Mouse (Mus musculus): ENCODE measurements around the gene Med27. TPM values are rescaled to one million over a fixed set of nuclear protein-coding genes. Genes with fewer than 3 reads are reported as not detected.
A peak's percentile ranks its signal among the peaks of the same experiment; 100 is the strongest.

Gene Med27
- polyA plus RNA-seq (2015; fragmentation: Nextera tagmentation; extraction: Ambion mirVana): 78.6 and 80.2 TPM in 2 replicates

DNA sequence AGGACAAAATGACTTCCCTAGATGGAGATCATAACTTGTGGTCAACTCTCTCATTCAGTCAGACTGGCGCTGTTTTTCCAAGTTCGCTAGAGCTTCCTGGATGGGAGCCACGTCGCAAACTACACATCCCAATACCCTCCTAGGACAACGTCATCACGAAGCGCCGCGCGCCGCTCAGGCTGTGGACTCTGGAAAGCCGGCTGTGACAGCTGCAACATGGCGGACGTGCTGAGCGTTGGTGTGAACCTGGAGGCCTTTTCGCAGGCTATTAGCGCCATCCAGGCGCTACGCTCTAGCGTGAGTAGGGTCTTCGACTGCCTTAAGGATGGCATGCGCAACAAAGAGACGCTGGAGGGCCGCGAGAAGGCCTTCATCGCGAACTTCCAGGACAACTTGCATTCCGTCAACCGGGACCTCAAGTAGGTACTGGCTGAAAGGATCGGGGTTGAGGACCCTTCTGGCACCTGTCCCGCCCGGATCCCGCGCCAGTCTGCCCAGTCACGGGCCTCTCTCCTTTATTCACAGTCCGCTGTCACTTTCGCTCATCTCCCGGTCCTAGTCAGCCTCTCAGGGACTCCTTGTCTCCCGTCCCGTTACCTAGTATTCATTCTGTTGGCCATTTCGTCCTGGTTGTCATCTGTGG is at the start of gene Med27:
Gene Med27 (plus strand): TSS at position 191 of the 643 bp plus-strand sequence.
- peaks cover 18% of the 10 kb centered on the region for H3K36me3 ChIP-seq (replicated peaks)
- no peaks in the 10 kb centered on the region for H3K27me3 ChIP-seq (replicated peaks)
- H3K9ac ChIP-seq: peak within 1 kb of the TSS; percentile 75
- under 1% methylated on average over 41 of the region's 41 CpGs for WGBS
- H3K4me3 ChIP-seq: peak within 1 kb of the TSS; percentile 82
- peak; percentile 96 for ATAC-seq (replicated peaks)
- H3K9me3 ChIP-seq: no peaks in the 10 kb centered on the region
- H3K4me1 ChIP-seq: peaks cover 22% of the 10 kb centered on the region
- H3K27ac ChIP-seq: peak within 1 kb of the TSS; percentile 76
- peak within 1 kb of the TSS; percentile 96 for H3K4me2 ChIP-seq

GRCm38 (mm10) chr2:29309966-29310365 is 36.7 kb upstream of the Med27 start:
- no peak overlapping the region for H3K4me2 ChIP-seq
- no peak overlapping the region for H3K27ac ChIP-seq
- no peaks in the 10 kb centered on the region for H3K4me1 ChIP-seq
- H3K36me3 ChIP-seq (replicated peaks): no peaks in the 10 kb centered on the region
- no peak overlapping the region for H3K9ac ChIP-seq
- H3K4me3 ChIP-seq: no peak overlapping the region
- no peaks in the 10 kb centered on the region for H3K27me3 ChIP-seq (replicated peaks)
- WGBS: 54% methylated on average over 7 of the region's 7 CpGs
- 0 out of 2 replicates have a peak, but pooled peaks cover 4% of the 10 kb centered on the region for H3K9me3 ChIP-seq
- no peak for ATAC-seq (replicated peaks)

GRCm38 (mm10) chr2:29312058-29312457 is 34.6 kb upstream of the Med27 start:
- no peak overlapping the region for H3K9ac ChIP-seq
- ATAC-seq (replicated peaks): no peak
- no peaks in the 10 kb centered on the region for H3K4me1 ChIP-seq
- H3K36me3 ChIP-seq (replicated peaks): no peaks in the 10 kb centered on the region
- no peak overlapping the region for H3K27ac ChIP-seq
- H3K4me3 ChIP-seq: no peak overlapping the region
- 78% methylated on average over 5 of the region's 5 CpGs for WGBS
- H3K9me3 ChIP-seq: 0 out of 2 replicates have a peak, but pooled peaks cover 4% of the 10 kb centered on the region
- no peak overlapping the region for H3K4me2 ChIP-seq
- no peaks in the 10 kb centered on the region for H3K27me3 ChIP-seq (replicated peaks)

DNA sequence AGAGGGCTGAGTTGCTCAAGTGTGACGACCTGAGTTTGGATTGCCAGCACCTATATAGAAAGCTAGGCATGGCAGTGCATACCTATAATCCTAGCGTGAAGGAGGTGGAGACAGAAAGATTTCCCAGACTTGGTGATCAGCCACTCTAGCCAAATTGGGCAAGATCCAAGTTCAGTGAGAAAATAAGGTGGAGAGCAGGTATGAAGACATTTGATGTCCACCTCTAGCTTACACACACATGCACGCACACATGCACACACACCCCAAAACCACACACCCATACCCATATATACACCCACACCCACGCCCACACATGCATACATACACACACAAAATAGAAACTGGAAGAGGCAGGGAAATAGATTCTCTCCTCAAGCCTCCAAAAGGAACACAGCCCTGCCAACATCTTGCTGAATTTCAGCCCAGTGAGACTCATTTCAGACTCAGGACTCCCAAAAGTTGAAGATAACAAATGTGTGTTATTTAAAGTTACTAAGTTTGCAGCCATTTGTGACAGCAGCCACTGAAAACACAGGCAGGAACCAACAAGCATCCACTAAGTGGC is 28.6 kb upstream of the Med27 start:
- Histone ChIP-seq H3K27ac (no peak overlapping the region), H3K4me3 (no peak overlapping the region), H3K9ac (no peak overlapping the region), H3K27me3 (replicated peaks) (no peaks in the 10 kb centered on the region), H3K9me3 (no peaks in the 10 kb centered on the region), H3K36me3 (replicated peaks) (no peaks in the 10 kb centered on the region), H3K4me2 (no peak overlapping the region), H3K4me1 (0 out of 2 replicates have a peak, but pooled peaks cover 3% of the 10 kb centered on the region)
- WGBS: 76% methylated on average over 4 of the region's 4 CpGs
- ATAC-seq (replicated peaks): no peak

GRCm38 (mm10) chr2:29318596-29318995 is 28.0 kb upstream of the Med27 start:
- Histone ChIP-seq H3K4me1 (0 out of 2 replicates have a peak, but pooled peaks cover 3% of the 10 kb centered on the region), H3K27ac (no peak overlapping the region), H3K4me3 (no peak overlapping the region), H3K9me3 (no peaks in the 10 kb centered on the region), H3K9ac (no peak overlapping the region), H3K27me3 (replicated peaks) (no peaks in the 10 kb centered on the region), H3K4me2 (no peak overlapping the region), H3K36me3 (replicated peaks) (no peaks in the 10 kb centered on the region)
- no peak for ATAC-seq (replicated peaks)
- WGBS: 89% methylated on average over 3 of the region's 3 CpGs

DNA sequence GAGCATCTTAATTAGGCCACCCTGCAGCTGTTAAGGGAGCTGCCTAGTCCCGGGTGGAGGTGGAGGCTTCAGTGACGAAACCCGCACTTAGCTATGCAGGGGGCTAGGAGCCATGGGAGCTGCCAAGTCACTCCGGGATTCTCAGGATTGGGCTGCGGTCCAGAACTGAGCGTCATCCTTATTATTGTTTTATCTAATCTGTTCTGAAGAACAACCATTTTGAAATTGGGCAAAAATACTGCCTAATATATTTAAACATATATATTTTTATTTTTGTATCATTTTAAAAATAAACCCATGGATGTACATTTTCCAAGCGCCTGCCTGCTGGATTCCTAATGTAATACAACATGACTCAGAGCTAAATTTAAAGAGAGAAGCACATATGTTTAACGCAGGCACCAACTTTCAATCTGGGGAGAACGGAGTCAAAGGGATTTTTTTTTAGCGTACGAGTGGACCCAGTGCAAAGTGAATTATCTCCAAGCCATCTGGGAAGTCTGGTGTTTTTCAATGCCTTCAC is 26.3 kb upstream of the Med27 start:
- H3K4me2 ChIP-seq: no peak overlapping the region
- no peak overlapping the region for H3K27ac ChIP-seq
- no peaks in the 10 kb centered on the region for H3K36me3 ChIP-seq (replicated peaks)
- no peak overlapping the region for H3K4me3 ChIP-seq
- no peaks in the 10 kb centered on the region for H3K27me3 ChIP-seq (replicated peaks)
- 43% methylated on average over 11 of the region's 11 CpGs for WGBS
- H3K9ac ChIP-seq: no peak overlapping the region
- no peaks in the 10 kb centered on the region for H3K9me3 ChIP-seq
- 0 out of 2 replicates have a peak, but pooled peaks cover 3% of the 10 kb centered on the region for H3K4me1 ChIP-seq
- ATAC-seq (replicated peaks): no peak

GRCm38 (mm10) chr2:29320780-29321179 is 25.8 kb upstream of the Med27 start:
- 63% methylated on average over 6 of the region's 6 CpGs for WGBS
- ATAC-seq (replicated peaks): no peak
- no peaks in the 10 kb centered on the region for H3K27me3 ChIP-seq (replicated peaks)
- H3K4me1 ChIP-seq: 0 out of 2 replicates have a peak, but pooled peaks cover 3% of the 10 kb centered on the region
- no peak overlapping the region for H3K9ac ChIP-seq
- no peak overlapping the region for H3K27ac ChIP-seq
- no peaks in the 10 kb centered on the region for H3K9me3 ChIP-seq
- H3K4me2 ChIP-seq: no peak overlapping the region
- no peaks in the 10 kb centered on the region for H3K36me3 ChIP-seq (replicated peaks)
- no peak overlapping the region for H3K4me3 ChIP-seq

- H3K4me3 ChIP-seq: no peak overlapping the region
- H3K27ac ChIP-seq: no peak overlapping the region
- H3K27me3 ChIP-seq (replicated peaks): no peaks in the 10 kb centered on the region
- no peak overlapping the region for H3K4me2 ChIP-seq
- no peak overlapping the region for H3K9ac ChIP-seq
- H3K9me3 ChIP-seq: no peaks in the 10 kb centered on the region
- 0 out of 2 replicates have a peak, but pooled peaks cover 3% of the 10 kb centered on the region for H3K4me1 ChIP-seq
- no peaks in the 10 kb centered on the region for H3K36me3 ChIP-seq (replicated peaks)
- WGBS: 82% methylated on average over 2 of the region's 2 CpGs
- no peak for ATAC-seq (replicated peaks)
Measured at GRCm38 (mm10) chr2:29324456-29324855, 22.2 kb upstream of the Med27 start.

- H3K36me3 ChIP-seq (replicated peaks): no peaks in the 10 kb centered on the region
- no peaks in the 10 kb centered on the region for H3K27me3 ChIP-seq (replicated peaks)
- no peak overlapping the region for H3K4me3 ChIP-seq
- H3K9ac ChIP-seq: no peak overlapping the region
- ATAC-seq (replicated peaks): no peak
- H3K4me1 ChIP-seq: no peaks in the 10 kb centered on the region
- no peak overlapping the region for H3K4me2 ChIP-seq
- 96% methylated on average over 1 of the region's 1 CpGs for WGBS
- no peak overlapping the region for H3K27ac ChIP-seq
- no peaks in the 10 kb centered on the region for H3K9me3 ChIP-seq
Measured at GRCm38 (mm10) chr2:29330471-29330870, 16.1 kb upstream of the Med27 start.

DNA sequence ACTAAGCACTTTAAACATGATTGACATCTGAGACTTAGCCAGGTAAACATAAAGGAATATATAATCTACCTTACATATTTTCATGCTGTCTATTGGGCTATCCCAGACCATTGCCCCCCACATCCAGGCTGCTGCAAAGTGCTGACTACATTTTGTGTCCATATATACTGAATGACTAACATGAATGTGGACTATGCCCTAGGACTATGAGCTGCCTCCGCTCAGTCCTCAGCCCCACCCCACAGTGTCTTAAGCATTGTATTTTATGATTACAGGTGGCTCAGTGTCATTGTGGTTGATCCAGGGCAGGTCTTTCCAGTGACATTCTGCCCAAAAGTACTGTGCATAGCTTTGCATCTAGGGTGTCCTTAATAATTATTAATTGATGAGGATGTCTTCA is 8.2 kb upstream of the Med27 start:
- Histone ChIP-seq H3K4me2 (no peak overlapping the region), H3K9me3 (no peaks in the 10 kb centered on the region), H3K4me1 (no peaks in the 10 kb centered on the region), H3K27ac (no peak overlapping the region), H3K9ac (no peak overlapping the region), H3K27me3 (replicated peaks) (no peaks in the 10 kb centered on the region), H3K4me3 (no peak overlapping the region), H3K36me3 (replicated peaks) (no peaks in the 10 kb centered on the region)
- no peak for ATAC-seq (replicated peaks)
- WGBS: 94% methylated on average over 1 of the region's 1 CpGs

- ATAC-seq (replicated peaks): no peak
- H3K9me3 ChIP-seq: no peaks in the 10 kb centered on the region
- 49% methylated on average over 9 of the region's 9 CpGs for WGBS
- H3K9ac ChIP-seq: no peak overlapping the region
- no peaks in the 10 kb centered on the region for H3K36me3 ChIP-seq (replicated peaks)
- H3K27ac ChIP-seq: no peak overlapping the region
- H3K4me3 ChIP-seq: no peak overlapping the region
- H3K27me3 ChIP-seq (replicated peaks): no peaks in the 10 kb centered on the region
- H3K4me1 ChIP-seq: no peaks in the 10 kb centered on the region
- no peak overlapping the region for H3K4me2 ChIP-seq
Measured at GRCm38 (mm10) chr2:29358696-29359375, 12.2 kb downstream of the Med27 start.

GRCm38 (mm10) chr2:29360956-29361355 is 14.3 kb downstream of the Med27 start:
- no peaks in the 10 kb centered on the region for H3K27me3 ChIP-seq (replicated peaks)
- no peaks in the 10 kb centered on the region for H3K36me3 ChIP-seq (replicated peaks)
- ATAC-seq (replicated peaks): no peak
- H3K4me2 ChIP-seq: no peak overlapping the region
- no peak overlapping the region for H3K4me3 ChIP-seq
- 86% methylated on average over 3 of the region's 3 CpGs for WGBS
- H3K9me3 ChIP-seq: no peaks in the 10 kb centered on the region
- no peaks in the 10 kb centered on the region for H3K4me1 ChIP-seq
- no peak overlapping the region for H3K27ac ChIP-seq
- H3K9ac ChIP-seq: no peak overlapping the region

All from midbrain, embryonic 15.5 days (tissue).